In genomic region chr6:82945750-82946149, GRCm38 (mm10) we compare ENCODE assay signal across 9 mouse cellular contexts. TPM values are rescaled to one million over a fixed set of nuclear protein-coding genes. Genes with fewer than 3 reads are reported as not detected.
DNase-seq lines count a peak whose midpoint lies in the region; ATAC-seq and TF ChIP-seq lines count a peak whose summit lies in the region.
"Had no signal": no experiment of that assay in that cellular context is flagged by ENCODE, and none has a peak within 500 bp of the region (broad histone marks: within the 10 kb centered on the region; RNA-seq: fewer than 3 reads in every experiment).

No protein-coding gene starts in this region.

- TF ChIP-seq CTCF in kidney, adult 2 months (conservative IDR thresholded peaks at IDR 0.05; ENCODE audit: insufficient read depth, insufficient read length, low read depth, low read length), result peak; percentile 52
- peak; percentile 7; the same call in 1 of the 2 replicates for TF ChIP-seq CTCF in embryonic fibroblast, embryonic 13.5 days (IDR thresholded peaks at IDR 0.05; ENCODE audit: borderline replicate concordance, insufficient read depth, low read length)

- no peak for ATAC-seq in kidney, embryonic 14.5 days (ENCODE audit: low FRiP score, low TSS enrichment)

- H3K27me3 ChIP-seq in kidney, adult 2 months (replicated peaks; ENCODE audit: control insufficient read depth, insufficient read depth, low read length), result no peaks in the 10 kb centered on the region
- H3K27me3 ChIP-seq in kidney, embryonic 14.5 days (ENCODE audit: control insufficient read depth, insufficient read depth, low read length), result no peaks in the 10 kb centered on the region

- H3K9me3 ChIP-seq in kidney, embryonic 14.5 days (ENCODE audit: control insufficient read depth, low read length), result no peaks in the 10 kb centered on the region

- no peak overlapping the region for H3K4me3 ChIP-seq in kidney, adult 2 months (ENCODE audit: insufficient read depth, low read depth, low read length)
- H3K4me3 ChIP-seq in kidney, embryonic 14.5 days (ENCODE audit: low read length), result no peak overlapping the region
- H3K4me3 ChIP-seq in embryonic fibroblast, embryonic 13.5 days (ENCODE audit: insufficient read depth, low read length), result no peak overlapping the region

- WGBS in kidney, adult 2 months, result 57% methylated on average over 6 of the region's 6 CpGs
- WGBS in kidney, embryonic 14.5 days, result 58% methylated on average over 6 of the region's 6 CpGs

- H3K27ac ChIP-seq in kidney, adult 2 months (ENCODE audit: insufficient read depth, low read depth, low read length), result no peak overlapping the region
- H3K27ac ChIP-seq in kidney, embryonic 14.5 days (ENCODE audit: low read depth, low read length), result no peak overlapping the region
- H3K27ac ChIP-seq in embryonic fibroblast, embryonic 13.5 days (ENCODE audit: insufficient read depth, low read length), result no peak overlapping the region

- intact Hi-C loops in left cerebral cortex, postnatal 36 days (cut with DNase I), result no loop called here

- no peak for TF ChIP-seq POLR2A in kidney, adult 2 months (IDR thresholded peaks at IDR 0.05; ENCODE audit: low read depth, low read length)
- no peak for TF ChIP-seq POLR2A in embryonic fibroblast, embryonic 13.5 days (IDR thresholded peaks at IDR 0.05; ENCODE audit: low read depth, low read length)

- H3K4me1 ChIP-seq in kidney, adult 2 months (ENCODE audit: control insufficient read depth, insufficient read depth, low read length), result no peaks in the 10 kb centered on the region
- no peaks in the 10 kb centered on the region for H3K4me1 ChIP-seq in kidney, embryonic 14.5 days (ENCODE audit: control insufficient read depth, insufficient read depth, low read length)
- no peaks in the 10 kb centered on the region for H3K4me1 ChIP-seq in embryonic fibroblast, embryonic 13.5 days (ENCODE audit: control insufficient read depth, insufficient read depth, low read length)

- H3K36me3 ChIP-seq in kidney, adult 2 months (ENCODE audit: control insufficient read depth, insufficient read depth, low read length), result no peaks in the 10 kb centered on the region
- H3K36me3 ChIP-seq in kidney, embryonic 14.5 days (ENCODE audit: control insufficient read depth, insufficient read depth, low read length), result no peaks in the 10 kb centered on the region

- no peak for DNase-seq in kidney, adult 2 months
- DNase-seq in 416B (ENCODE audit: low read depth), result peak; percentile 65
- peak; percentile 86 for DNase-seq in ES-CJ7 (ENCODE audit: low read depth, low spot score)
- DNase-seq in frontal cortex, adult 2 months (ENCODE audit: extremely low spot score in 1 of 2, low spot score in 1 of 2), result no peak
- DNase-seq in kidney, adult 18-20 months, result no peak
- no peak for DNase-seq in left cerebral cortex, postnatal 36 days (ENCODE audit: low spot score in 2 of 2)

- no peak overlapping the region for H3K4me2 ChIP-seq in kidney, embryonic 14.5 days (replicated peaks; ENCODE audit: low read depth, low read length)

- H3K9ac ChIP-seq in kidney, embryonic 14.5 days (ENCODE audit: low read depth, low read length), result no peak overlapping the region

RNA-seq across cellular contexts. Expression of gene M1ap, which starts 1.0 kb away (rescaled TPM):
- 0.16 and 0.22 TPM in 2 replicates for polyA plus RNA-seq in kidney, adult 2 months (2012; rRNA removed)
- 0.28 and 0.77 TPM in 2 replicates for polyA plus RNA-seq in kidney, embryonic 14.5 days (2014; fragmentation: Nextera tagmentation; extraction: Ambion mirVana)
- 0.78 TPM in 1 of 2 replicates, not detected in the other for polyA plus RNA-seq in embryonic fibroblast, embryonic 13.5 days (2011; ENCODE audit: insufficient read length, low read depth, missing spikeins)
- polyA plus RNA-seq in frontal cortex, adult 2 months (2012; rRNA removed), result 0.12 TPM in 1 of 2 replicates, not detected in the other
- under 1 TPM in 1 of 2 experiments, not detected in 1; 0.22 TPM for total RNA-seq in left cerebral cortex, postnatal 36 days (2021)
- total RNA-seq: gastrocnemius, adult 8-10 months had no signal

RNA-seq across cellular contexts. Expression of gene Sema4f, which starts 6.2 kb away (rescaled TPM):
- polyA plus RNA-seq in kidney, adult 2 months (2012; rRNA removed), result 0.12 and 0.28 TPM in 2 replicates
- 0.57 and 0.87 TPM in 2 replicates for polyA plus RNA-seq in kidney, embryonic 14.5 days (2014; fragmentation: Nextera tagmentation; extraction: Ambion mirVana)
- polyA plus RNA-seq in embryonic fibroblast, embryonic 13.5 days (2011; ENCODE audit: insufficient read length, low read depth, missing spikeins), result 1.3 and 2.7 TPM in 2 replicates
- polyA plus RNA-seq in frontal cortex, adult 2 months (2012; rRNA removed), result 24.6 and 27.5 TPM in 2 replicates
- total RNA-seq in left cerebral cortex, postnatal 36 days (2021), result 10 to 100 TPM; 37.2 to 39.0 TPM

Comparison
In these comparisons a context has a peak if more than half of its experiments do, and no peak if none do; other contexts are left out.
1. DNase-seq: peak in 416B (single experiment) and ES-CJ7 (single experiment); none in kidney, adult 2 months (single experiment), frontal cortex, adult 2 months (0 of 2), kidney, adult 18-20 months (single experiment) and left cerebral cortex, postnatal 36 days (0 of 2).